Mouse (Mus musculus) cerebellum, postnatal 4 days (tissue): ENCODE results near the gene 2310009B15Rik.

ENCODE experiments used
- DNase-seq, 2 experiments: peaks; one replicate each; pipeline ENCODE4 v3.0.0; 2022; ENCODE audit warnings: low spot score in 2 of 2, mixed read lengths in 1 of 2

The 2310009B15Rik gene

DNA sequence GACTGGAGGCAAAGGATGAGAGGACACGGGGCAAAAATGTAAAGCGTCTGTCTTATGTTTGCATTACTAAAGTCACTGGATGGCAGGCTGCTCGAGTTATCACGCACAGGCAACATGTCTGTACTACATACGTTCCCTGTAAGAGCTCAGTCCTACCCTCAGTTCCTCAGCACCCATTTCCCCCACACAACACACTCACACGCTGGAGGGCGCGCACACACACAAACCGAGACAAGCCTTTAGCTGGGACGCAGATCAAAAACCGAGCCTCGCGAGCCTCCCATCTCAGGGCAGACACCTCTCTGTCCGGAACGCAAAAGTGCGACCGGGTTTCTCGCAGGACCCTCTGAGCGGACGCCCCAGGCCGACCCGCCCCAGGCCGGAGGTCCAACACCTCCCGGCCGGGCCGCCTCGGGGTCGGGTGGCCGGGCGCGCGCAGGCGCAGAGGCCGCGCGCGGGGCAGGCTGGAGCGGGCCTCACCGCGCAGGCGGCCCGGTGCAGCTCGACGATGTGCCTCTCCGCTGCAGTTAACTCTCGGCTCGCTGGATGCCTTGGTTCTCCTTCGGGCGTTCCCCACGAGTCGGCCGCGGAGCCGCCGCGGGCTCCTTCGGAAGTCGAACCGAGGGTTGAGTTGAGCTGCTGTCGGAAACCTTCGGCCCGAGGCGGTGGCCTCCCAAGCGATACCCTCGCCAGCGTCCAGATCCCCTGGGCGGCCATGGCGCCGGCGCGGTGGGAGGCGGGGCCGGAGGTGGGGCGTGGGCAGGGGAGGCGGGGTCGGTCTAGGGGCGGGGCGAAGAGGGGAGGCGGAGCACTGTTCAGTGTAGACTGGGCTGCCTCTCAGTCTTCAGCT is at the start of gene 2310009B15Rik:
2310009B15Rik (minus strand) TSS at position 752 of the 850 bp plus-strand sequence.
- DNase-seq, result peak; percentile 64 to 85

DNA sequence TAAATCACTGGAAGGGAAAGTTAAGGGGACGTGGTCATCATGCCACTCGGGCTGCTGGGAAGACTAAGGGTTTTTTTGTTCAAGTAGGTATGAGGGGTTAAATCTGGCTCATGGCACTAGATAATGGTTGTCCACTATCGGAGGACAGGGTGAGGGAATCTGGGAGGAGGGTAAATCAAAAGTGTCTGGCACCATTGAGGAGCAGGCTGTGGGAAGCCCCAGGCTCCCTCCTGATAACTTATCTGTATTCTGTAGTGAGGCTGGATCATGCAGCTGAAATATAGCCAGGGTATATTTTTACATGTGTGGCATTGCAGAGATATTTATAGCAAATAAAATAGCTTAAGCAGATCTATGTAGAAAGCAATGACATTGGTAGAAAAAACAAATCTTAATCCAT is 49.6 kb upstream of the 2310009B15Rik start:
- DNase-seq, result no peak

DNA sequence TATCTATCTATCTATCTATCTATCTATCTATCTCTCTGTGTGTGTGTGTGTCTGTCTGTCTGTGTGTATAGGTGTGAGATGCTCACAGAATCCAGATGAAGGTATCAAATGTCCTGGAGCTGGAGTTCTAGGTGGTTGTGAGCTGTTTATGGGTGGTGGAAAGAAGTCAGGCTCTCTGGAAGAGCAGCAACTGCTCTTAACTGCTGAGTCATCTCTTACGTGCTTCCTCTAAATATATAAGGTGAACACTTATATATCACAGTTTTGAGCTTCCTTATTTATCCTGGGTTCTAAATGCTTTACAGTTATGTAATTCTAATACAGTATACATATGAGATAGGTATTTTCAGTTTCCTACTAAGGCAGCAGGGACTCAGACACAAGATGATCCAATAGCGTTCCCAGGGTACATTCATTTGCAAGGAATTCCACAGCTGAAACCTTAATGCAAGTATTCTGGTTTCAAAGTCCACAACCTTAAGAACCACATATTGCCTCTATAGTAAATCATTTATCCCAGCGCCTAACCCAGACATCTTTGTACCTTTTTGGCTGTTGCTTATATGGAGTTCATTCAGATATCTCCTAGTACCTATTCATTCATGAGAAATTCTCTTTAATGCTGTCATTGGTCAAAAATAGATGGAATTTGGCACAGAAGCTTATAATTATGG is 48.6 kb upstream of the 2310009B15Rik start:
- no peak for DNase-seq

DNA sequence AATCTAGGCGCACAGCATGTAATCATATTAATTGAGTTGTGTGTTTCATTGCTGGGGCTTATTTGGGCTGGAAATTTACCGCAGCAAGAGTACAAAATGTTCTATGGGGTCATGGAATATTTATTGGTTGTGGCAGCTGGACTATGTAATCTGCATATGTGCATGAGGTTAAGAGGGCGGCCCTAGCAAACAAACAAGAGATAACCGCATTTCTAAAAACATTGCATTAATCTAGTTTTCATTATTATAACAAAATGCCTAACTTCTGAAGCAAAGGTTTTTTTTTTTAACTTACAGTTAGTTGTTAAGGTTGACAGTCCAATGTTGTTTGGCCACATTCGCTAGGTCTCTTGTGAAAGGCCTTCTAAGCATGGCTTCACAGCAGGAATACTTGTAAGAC is 47.2 kb upstream of the 2310009B15Rik start:
- no peak for DNase-seq

DNA sequence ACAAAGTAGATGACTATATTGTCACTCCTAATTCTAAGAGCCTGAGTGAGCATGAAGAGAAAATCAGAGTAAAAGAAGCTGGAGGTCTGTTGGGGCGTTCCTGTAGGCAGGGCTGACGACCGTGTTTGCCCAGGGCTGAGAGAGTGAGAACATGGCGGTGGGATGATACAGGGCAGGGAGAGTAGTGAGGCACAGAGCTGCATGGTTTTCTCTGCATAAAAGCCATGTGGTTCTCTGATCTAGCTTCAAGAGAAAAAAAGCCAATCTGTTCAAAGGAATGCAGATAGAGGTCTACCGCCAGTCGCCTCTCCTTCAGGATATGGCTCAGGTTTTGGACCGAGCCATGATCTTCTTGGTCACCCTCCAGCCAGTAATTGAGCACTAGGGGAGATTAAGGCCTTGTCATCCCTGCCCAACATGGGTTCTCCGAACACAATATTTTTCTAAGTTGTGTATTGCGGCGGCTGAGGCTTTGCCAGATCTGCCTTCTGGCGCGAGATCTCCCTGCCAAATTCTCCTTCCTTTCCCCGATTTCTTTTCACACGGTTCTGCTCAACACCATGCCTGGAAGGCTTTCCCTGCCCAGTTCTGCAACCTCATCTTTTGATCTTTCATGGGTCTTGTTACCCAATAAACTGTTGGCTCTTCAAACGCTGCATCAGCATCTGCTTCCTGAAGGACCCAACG is 44.9 kb upstream of the 2310009B15Rik start:
- peak in 1 of 2 experiments; percentile 26 for DNase-seq

DNA sequence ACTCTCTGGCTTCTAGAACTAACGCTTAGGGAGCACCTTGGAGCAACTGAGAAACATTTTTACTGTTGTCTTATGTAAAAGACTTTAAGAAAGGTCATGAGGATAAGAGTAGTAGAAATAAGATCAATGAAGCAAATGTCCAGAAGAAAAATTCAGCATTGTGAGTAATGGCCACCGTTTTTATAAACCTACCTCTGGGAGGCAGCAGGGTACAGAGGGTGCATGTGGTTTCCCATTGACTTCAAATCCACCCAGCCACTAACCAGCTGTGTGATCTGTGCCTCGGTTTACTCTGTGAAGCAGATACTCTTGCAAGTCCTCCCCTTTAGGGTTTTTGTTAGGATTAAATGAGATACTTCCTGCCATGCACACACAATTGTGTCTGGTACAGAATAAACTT is 39.4 kb upstream of the 2310009B15Rik start:
- no peak for DNase-seq

DNA sequence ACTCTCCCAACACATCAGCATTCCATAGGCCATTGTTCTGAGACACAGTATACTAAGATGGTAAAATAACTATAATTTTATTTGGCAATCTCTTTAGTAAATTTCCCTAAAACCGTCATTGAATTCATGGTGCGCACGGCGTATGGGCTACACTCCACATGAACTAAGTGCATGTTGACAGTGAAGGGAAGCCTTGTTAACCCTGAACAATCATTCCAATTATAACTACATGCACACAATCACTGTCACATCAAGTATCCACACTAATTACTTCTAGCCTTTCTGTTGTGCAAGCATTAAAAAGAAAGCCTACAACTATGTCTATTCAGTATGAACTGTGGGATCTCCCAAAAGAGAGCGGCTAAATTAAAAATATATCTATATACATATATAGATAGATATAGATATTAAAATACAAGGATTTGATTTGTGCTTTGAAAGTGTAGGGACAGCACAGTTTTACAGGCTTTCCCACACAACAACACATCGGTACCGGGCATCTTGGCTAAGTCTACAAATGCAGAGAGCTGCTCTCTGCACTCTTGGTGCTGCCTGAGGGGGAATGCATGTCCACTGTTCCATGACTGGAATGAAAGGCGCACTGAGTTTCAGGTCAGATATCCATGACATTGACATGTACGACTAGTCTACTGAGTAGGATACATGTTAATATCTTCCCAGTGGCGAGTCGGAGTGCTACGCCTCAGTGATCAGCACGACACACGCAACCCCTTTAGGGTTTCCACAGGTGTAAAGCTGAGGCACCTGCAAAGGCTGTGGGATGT is 21.0 kb upstream of the 2310009B15Rik start:
- DNase-seq, result no peak

DNA sequence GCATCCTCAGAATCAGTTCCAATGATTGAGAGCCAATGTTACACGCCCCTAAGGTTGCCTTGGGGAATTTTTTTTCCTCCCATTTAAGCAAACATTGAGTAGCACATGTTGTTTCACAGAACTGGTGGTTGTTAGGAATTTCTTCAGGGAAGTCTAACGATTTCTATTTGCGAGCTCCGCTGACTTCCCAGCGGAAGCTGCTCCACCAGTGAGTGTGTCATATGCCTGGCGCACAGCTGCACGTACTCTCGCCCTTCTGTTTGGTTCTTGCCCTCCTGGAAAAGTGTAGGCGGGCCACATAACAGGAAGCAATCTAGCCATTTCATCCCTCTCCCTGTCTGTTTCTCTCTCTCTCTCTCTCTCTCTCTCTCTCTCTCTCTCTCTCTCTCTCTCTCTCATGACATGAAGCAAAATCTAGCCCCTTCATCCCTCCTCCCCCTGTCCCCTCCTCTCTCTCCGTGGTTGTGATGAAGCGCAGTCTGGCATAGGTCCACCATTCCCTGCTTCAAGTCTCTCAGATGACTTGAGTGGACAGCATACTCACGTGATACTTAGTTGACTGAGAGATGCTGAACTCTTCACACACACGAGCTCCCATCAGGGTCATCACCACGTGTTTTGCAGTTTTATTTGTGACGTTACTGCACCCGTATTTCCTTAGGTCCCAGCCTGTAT is 19.9 kb upstream of the 2310009B15Rik start:
- DNase-seq, result no peak

DNA sequence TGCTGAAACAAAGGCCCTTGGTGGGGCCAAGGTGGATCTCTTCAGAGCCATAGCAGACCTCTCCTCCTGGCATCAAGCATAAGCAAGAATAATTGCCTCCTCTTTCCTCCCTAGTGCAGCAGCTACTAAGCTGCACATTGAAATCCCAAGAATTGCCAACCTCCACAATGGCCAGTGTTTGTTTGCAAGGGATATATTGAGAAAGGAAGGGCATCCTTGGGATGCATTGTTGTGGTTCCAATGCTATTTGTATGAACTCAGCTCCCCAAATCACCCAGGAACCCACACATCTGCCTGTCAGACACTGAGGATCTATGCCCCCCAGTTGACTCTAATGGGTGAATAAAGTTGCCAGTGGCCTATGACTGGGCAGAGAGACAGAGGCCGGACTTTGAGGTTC is 5.8 kb downstream of the 2310009B15Rik start:
- DNase-seq, result no peak

DNA sequence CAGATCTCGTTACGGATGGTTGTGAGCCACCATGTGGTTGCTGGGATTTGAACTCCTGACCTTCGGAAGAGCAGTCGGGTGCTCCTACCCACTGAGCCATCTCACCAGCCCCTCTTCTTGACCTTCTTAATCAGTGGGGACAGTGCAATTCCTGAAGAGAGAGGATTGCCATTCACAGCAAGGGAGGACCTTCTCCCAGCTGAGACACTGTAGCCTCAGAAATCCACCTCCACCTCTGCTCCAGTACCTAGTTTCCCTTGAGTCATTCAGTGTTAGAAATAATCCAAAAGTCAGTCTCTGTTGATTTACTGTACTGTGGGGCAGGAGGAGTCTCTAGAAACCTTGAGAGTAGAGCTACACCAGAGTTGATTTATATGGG is 6.5 kb downstream of the 2310009B15Rik start:
- DNase-seq, result no peak

DNA sequence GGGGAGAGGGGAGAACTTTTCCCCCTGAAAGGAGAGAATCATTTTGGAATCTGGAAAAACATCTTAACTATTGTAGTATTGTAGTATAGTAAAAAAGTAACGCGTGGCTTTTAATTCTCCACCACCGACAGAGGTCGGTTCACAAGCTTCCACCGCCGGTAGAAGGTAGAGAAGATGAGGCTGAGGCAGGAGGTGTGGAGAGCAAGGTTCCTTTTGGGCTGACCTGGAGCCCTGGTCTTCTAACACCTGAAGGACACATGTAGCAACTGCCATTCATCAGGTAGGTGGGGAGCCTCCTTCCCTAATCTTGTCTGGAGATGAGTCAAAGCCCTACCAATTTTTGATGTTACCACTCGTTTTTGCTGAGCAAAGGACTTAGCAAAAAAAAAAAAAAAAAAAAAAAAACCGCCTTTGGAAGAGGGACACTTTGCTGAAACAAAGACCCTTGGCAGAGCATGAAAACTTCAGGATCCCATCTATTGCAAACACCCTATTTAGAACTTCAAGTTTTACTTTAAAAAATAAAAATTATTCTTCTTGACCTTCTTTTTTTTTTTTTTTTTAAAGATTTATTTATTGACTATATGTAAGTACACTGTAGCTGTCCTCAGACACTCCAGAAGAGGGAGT is 7.0 kb downstream of the 2310009B15Rik start:
- no peak for DNase-seq

DNA sequence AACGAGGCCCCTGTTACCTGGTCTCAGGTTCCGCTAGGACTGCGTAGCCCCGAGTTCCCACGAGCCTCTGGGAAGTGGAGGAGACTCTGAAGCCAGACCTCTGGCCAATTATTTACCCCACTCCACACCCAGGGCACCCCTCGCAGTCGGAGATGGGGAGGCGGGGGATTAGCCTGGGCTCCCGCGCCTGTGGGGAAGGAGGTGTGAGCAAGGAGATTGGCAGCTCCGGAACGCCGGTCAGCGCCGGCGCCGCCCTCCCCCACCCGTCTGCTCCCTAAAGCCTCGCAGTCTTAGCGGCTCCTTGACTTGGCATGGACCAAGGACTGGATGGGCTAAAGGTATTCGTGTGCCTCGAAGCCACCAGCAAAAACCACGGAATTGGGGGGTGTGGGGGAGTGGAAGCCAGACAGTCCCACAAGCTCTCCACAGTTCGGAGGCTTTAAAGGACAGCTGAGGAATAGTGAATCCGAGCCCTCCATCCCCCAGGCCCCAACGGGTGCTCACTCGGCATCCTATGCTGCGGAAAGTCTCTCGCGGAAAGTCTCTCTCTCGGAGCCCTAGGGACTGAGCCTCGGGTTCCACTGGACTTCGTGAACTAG is 8.0 kb downstream of the 2310009B15Rik start, which contains the start of gene Lhx9:
Lhx9 (minus strand) TSS at position 67 of the 599 bp plus-strand sequence.
- no peak for DNase-seq

DNA sequence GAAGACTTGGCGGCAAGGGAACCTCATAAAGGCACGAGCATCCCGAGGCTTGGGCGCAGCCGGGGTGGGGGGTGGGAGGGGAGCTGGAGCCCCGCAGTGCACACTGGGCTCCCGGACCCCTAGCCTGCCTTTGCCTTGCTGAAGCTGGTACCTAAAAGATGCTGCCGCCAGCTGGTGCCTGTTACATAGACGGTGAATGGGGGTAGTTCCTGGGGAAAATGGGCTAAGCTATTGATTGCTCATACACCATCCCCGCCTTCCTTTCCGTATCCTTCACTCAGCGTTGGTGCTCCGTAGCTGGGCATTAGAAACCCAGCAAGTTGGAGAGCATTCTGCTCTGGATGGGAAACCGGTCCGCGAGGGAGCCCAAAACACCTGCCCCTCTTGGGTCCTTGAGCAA is 8.6 kb downstream of the 2310009B15Rik start:
- no peak for DNase-seq

DNA sequence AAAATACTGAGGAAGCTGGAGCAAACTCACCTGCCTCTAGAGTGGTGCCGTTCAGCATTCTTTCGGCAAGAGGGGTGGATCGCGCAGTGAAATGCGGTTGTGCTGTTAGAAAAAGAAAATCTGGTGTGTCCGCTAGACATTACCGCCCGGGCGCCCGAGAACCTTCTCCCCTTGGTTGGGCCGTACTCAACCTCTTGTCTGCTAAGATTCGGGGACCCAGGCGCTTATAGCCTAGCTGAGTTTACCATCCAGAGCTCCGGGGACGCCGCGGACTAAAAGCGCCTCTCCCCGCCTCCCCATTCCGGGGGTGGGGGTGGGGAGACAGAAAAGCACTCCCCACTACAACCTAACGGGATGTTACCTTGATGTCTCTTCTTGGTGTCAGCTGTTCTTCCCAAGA is 9.5 kb downstream of the 2310009B15Rik start:
- DNase-seq, result no peak

DNA sequence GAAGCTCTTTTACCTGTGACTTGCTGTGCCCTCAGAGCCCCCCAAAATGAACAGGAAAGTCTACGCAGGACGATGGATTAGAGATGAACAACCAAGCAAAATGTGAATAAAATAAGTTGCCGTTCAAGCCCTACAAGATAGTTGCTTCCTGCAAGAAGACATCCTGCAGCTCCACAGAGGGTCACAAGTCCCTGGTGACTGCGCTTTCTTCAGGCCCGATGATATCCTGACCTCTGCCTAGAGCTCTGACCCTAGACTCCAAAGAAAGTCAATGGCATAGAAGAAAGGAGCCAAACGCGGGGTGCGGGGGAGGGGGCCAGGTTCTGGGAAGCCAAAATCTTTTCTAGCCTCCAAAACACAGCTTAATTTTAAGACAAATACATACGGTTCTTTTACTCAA is 10.1 kb downstream of the 2310009B15Rik start:
- DNase-seq, result no peak

DNA sequence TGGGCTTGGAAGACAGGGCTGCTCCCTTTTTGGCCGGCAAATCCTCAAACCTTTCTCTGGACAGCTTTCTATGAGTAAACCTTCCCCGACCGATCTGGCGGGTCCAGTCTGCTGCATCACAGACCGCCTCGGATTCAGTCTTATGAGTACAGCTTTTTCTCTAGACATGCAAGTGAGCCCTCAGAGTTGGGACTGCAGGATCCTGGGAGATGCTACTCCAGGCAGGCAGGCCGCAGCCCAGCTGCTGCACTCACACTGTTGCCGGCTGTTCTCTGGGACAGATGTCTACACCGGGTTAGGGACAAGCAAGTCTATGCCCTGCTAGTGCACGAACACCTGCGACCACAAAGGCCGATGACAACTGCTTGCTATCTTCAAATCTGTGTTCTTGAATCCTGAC is 10.5 kb downstream of the 2310009B15Rik start:
- DNase-seq, result no peak

DNA sequence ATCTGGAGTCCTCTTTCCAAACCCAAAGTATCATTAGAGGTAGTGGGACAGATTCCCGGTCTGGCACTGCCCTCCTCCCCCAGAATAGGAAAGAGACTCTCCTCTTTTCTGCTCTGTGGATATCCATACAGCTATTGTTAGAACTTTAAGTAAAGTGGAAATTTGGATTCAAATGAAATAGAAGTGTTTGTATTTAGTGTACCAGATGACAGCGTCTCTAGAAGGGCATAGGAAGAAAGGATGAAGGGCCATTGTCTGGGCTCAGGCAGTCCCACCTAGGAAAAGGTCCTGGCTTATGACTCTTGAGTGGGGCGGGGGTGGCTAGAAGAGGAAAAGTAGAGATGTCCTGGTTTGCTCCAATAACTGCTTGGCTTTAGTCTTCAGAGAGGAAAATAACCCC is 11.2 kb downstream of the 2310009B15Rik start:
- no peak for DNase-seq

DNA sequence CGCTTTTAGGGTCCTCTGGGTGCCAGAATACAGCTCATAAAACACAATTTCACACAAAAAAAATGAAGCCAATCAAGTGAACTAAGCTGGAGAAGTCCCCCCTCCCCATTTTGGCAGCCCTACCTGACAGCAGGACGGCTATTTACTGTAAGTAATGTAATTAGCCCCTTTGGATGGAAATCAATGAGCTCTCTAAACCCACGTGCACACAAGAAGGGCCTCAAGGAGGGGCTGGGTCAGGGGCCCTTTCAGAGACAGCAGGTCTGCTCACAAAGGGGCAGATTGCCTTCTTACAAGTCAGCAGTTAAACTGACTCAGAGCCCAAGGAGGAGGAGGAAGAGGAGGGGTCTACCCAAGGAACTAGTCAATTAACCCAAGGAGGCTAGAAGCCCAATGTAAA is 12.5 kb downstream of the 2310009B15Rik start:
- DNase-seq, result no peak

DNA sequence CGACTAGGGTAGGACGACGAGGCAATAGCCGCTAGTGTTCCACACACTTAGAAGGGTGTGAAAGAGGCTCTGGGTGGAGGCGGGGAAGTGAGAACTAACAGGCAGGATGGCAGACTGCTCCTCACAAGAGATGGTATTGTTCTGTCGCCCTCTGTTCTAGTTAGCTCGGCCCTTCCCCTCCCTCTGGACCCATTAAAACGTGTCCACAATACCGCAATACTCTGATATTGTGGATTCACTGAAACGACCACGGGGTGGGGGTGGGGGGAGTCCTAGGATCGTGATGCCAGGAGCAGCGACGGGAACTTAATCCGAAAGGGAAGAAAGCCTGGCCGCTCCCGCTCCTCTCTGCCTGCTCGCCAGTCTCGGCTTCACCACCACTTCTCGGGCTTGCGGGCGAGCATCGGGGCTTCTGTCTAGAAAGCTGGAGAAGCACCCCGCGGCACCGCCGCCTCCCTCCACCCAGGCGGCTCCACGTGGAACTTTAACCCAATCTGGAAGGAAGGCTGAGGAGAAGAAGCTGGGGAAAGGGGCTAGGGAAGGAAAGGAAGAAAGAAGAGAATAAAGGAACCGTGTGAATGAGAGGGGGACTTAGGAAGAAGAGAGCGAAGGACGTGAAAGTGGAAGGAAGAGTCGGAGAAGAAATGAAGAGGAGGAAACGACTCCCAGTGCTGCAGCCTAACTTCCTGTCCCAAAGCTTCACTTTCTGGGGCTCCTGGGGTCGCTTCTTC is 13.1 kb downstream of the 2310009B15Rik start:
- DNase-seq, result peak in 1 of 2 experiments; percentile 34

DNA sequence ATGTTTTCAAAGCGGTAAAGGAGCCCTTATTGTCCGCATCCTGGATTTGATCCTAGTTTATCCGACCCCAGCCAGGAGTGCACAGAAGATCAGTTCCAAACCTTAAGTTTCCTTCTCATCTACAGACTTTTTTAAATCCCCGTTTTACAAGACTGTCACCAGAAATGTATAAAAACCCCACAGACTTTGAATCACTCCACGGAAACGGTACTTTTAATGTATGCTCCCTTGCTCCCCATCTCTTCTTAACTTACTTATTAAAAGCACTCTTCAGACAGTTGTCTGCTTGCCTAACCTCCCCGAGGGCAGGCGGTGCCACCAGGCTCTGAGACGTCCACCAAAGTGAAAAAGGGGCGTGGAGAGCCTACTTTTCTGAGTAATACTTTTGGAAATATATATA is 13.9 kb downstream of the 2310009B15Rik start:
- no peak for DNase-seq
